Mouse (Mus musculus) neutrophil, adult 5-6 weeks (primary cell): ENCODE measurements around the gene Rnf212b. TPM values are rescaled to one million over a fixed set of nuclear protein-coding genes. Genes with fewer than 3 reads are reported as not detected.

Experiments used
- ATAC-seq: fragments of 151-379, 151-347 bp; 2 replicates; pipeline ENCODE4 v1.8.0; 2017; ENCODE audit warnings: mild to moderate bottlenecking, moderate TSS enrichment; ENCODE audit not compliant: insufficient number of reproducible peaks, poor library complexity, low FRiP score, severe bottlenecking; ENCODE audit errors: extremely low read depth
- total RNA-seq: library from RNA; stranded (forward); fragments of 200-1000 nt; gene quantifications from 2 replicates; pipeline ENCODE4 v1.2.3, GENCODE M21; 2017

Rnf212b gene
- total RNA-seq, 1 experiment from 2014 or later = not detected

- peak; percentile 6; the same call in 1 of the 2 replicates for ATAC-seq
These were observed 50.5 kb downstream of the Rnf212b start for GRCm38 (mm10) chr14:54864313-54865036.

GRCm38 (mm10) chr14:54865626-54866025, 51.7 kb downstream of the Rnf212b start:
- ATAC-seq = no peak

GRCm38 (mm10) chr14:54866268-54866667, 52.3 kb downstream of the Rnf212b start:
- no peak for ATAC-seq

DNA sequence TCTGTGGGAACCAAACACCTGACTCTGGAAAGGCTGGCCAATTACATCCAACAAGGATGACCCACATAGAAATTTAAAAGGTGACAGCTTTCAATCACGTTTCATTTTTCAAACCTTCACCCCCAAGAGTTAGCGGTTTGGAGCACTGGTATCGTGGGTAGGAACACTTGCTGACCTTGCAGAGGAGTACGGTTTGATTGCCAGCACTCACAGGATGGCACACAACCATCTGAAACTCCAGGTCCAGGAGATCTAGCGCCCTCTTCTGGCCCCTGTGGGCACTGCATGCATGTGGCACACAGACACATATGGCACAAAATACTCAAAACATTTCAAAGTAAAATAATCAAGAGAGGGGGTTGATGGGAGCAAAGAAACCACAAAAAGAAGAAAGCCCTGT, 53.0 kb downstream of the Rnf212b start:
- ATAC-seq = no peak

DNA sequence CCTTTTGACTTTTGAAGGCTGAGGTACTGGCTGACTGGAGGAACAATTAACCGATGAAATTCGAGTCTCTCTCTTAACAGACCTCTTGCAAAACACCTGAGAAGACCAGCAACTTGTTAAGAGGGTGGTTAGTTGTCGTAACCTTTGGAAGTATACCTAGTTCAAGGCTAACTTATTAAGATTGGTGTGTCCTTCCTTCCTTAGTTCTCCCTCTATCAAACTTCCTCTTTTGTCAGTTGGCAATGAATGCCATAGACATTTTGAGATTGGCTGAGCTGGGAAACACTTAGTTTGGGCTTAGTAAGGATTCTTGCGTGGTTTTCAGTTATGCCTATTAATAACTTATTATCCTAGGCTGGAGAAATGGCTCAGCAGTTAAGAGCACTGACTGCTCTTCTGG, 54.1 kb downstream of the Rnf212b start:
- ATAC-seq = no peak

GRCm38 (mm10) chr14:54870861-54871260, 56.9 kb downstream of the Rnf212b start, which contains the start of gene Homez:
Homez (minus strand) TSS chr14:54870961.
- no peak for ATAC-seq

DNA sequence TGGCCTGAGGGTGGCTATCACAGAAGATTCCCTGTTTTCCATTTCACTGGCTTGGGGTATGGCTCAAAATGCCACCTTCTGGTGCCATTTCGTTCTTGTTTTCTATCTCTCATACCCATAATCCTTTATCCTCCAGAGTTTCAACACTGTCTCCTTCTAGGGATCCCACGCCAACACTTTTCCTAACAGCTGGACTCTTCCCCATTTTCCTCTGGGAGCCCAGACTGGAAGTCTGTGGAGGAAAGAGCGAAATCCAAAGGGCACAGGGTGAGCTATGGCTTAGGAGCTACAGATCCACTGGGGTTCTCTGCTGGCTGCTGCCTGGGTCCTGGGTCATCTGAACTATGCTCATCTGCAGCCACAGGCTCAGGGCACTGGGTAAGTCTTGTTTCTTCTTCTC, 60.2 kb downstream of the Rnf212b start:
- ATAC-seq = no peak

DNA sequence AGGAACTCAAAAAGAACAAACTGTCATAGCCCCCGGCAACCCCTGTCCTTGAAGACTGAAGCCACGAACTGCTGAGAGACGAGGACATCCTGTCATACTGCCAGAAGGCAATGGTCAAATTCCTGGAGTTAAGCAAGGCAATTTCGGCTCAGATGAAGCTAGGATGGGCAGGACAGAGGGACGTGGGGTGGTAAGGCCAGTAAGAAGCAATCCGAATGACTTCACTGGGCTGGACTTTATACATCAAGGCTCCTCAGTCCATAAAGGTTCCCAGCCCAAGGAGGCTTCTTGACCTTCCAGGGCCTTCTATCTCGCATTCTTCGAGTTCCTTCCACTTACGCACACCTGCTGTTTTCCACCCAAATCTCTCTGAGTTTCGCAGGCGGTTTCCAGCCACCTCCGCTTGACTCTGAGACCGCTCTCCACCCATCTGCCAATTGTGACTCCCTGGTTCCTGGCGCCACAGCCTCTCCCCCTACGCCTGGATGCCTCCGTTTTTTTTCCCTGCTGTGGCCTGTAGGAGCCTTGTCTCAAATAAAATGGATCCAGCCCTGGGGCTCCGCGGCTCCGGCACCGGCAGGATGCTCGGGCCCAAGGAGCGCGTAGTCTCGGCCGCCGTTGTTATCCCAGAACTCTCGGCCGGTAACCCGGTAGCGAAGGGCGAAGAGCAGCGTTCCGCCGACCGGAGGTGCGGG, 62.0 kb downstream of the Rnf212b start:
- ATAC-seq = no peak

GRCm38 (mm10) chr14:54876539-54877047, 62.7 kb downstream of the Rnf212b start:
- ATAC-seq = peak; percentile 33

- ATAC-seq = peak; percentile 55
These were observed 63.2 kb downstream of the Rnf212b start, which contains the start of gene Ppp1r3e for GRCm38 (mm10) chr14:54877048-54877715. Ppp1r3e (minus strand) TSS chr14:54877550.

GRCm38 (mm10) chr14:54883154-54884021, 69.4 kb downstream of the Rnf212b start, which contains the start of the genes Bcl2l2 and Gm20521:
Bcl2l2 (plus strand) TSS chr14:54883377.
Gm20521 (plus strand) TSS chr14:54883441.
- no peak for ATAC-seq

GRCm38 (mm10) chr14:54884022-54884712, 70.2 kb downstream of the Rnf212b start:
- no peak for ATAC-seq

DNA sequence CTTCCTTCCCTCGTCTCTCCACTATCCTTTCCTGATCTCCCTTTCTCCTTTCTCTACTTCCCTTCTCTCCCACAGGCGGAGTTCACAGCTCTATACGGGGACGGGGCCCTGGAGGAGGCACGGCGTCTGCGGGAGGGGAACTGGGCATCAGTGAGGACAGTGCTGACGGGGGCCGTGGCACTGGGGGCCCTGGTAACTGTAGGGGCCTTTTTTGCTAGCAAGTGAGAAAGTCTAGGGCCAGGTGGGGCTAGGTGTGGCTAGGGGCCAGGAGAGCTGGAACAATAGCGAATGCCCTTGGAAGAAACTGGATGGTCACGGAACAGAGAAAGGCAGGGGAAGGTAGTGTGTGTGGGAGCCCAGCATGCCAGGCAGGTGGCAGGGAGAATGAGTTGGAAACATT, 71.4 kb downstream of the Rnf212b start:
- ATAC-seq = no peak

GRCm38 (mm10) chr14:54892200-54892599, 78.3 kb downstream of the Rnf212b start, which contains the start of gene Pabpn1:
Pabpn1 (plus strand) TSS chr14:54892500.
- ATAC-seq = no peak

GRCm38 (mm10) chr14:54893651-54894181, 79.8 kb downstream of the Rnf212b start:
- peak; percentile 96 for ATAC-seq

GRCm38 (mm10) chr14:54894296-54895151, 80.6 kb downstream of the Rnf212b start:
- no peak for ATAC-seq

- ATAC-seq = no peak
These were observed 83.5 kb downstream of the Rnf212b start for GRCm38 (mm10) chr14:54897445-54897844.
